In the genomic region with DNA sequence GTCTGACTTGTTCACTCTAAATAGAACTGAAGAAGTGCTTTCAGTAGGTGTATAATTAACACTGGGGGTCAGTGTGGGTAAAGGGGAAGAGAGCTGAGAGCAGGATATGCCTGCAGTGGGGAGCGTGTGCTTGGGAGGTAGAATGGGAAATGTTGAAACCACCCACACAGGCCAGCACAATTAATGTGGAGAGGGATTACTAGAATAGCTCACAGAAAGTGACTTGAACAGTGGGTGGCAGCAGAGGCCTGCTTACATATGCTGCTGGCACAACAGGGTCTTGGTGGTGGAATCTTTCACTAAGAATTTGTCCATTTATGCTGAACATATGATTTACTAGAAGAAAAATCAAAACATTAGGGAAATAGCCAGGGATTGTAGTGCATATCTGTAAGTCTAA, we compare ENCODE assay signal across 8 mouse cellular contexts. TPM values are rescaled to one million over a fixed set of nuclear protein-coding genes. Genes with fewer than 3 reads are reported as not detected.
A peak's percentile ranks its signal among the peaks of the same experiment; 100 is the strongest.
DNase-seq lines count a peak whose midpoint lies in the region; ATAC-seq and TF ChIP-seq lines count a peak whose summit lies in the region.

No protein-coding gene starts in this region.

- peak overlapping the region; percentile 94; the same call in 1 of the 2 replicates for H3K4me3 ChIP-seq in E14TG2a.4 (replicated peaks; ENCODE audit: low read length)
- H3K4me3 ChIP-seq in embryonic facial prominence, embryonic 15.5 days (replicated peaks) = peak overlapping the region; percentile 94
- H3K4me3 ChIP-seq in lung, embryonic 16.5 days (ENCODE audit: low read length) = peak overlapping the region; percentile 98

- H3K9me3 ChIP-seq in E14TG2a.4 (ENCODE audit: low read length) = no peaks in the 10 kb centered on the region
- no peaks in the 10 kb centered on the region for H3K9me3 ChIP-seq in embryonic facial prominence, embryonic 15.5 days (replicated peaks)
- H3K9me3 ChIP-seq in lung, embryonic 16.5 days (ENCODE audit: control insufficient read depth, low read length) = no peaks in the 10 kb centered on the region

- no peak for TF ChIP-seq CTCF in E14TG2a.4 (conservative IDR thresholded peaks at IDR 0.05; ENCODE audit: low read length)

- peak overlapping the region; percentile 72 for H3K4me2 ChIP-seq in embryonic facial prominence, embryonic 15.5 days (replicated peaks)
- peak overlapping the region; percentile 87 for H3K4me2 ChIP-seq in lung, embryonic 16.5 days (ENCODE audit: low read depth, low read length)

- H3K4me1 ChIP-seq in E14TG2a.4 (replicated peaks; ENCODE audit: low read depth, low read length) = peaks cover 66% of the 10 kb centered on the region
- H3K4me1 ChIP-seq in embryonic facial prominence, embryonic 15.5 days = peaks cover 59% of the 10 kb centered on the region
- H3K4me1 ChIP-seq in lung, embryonic 16.5 days (replicated peaks; ENCODE audit: control insufficient read depth, insufficient read depth, low read length) = peaks cover 36% of the 10 kb centered on the region

- 3% methylated on average over 1 of the region's 1 CpGs for WGBS in embryonic facial prominence, embryonic 15.5 days
- WGBS in lung, embryonic 16.5 days = 4% methylated on average over 1 of the region's 1 CpGs

- no peak for ATAC-seq in embryonic facial prominence, embryonic 15.5 days (ENCODE audit: insufficient number of reproducible peaks, low FRiP score, low TSS enrichment, low read depth)
- no peak for ATAC-seq in lung, embryonic 16.5 days (ENCODE audit: low read depth)

- no peak overlapping the region for H3K9ac ChIP-seq in embryonic facial prominence, embryonic 15.5 days
- H3K9ac ChIP-seq in lung, embryonic 16.5 days (ENCODE audit: low read length) = peak overlapping the region; percentile 29

- intact Hi-C loops in heart, postnatal 14 days (cut with DNase I) = no loop called here

- peak overlapping the region; percentile 18; the same call in 1 of the 2 replicates for H3K27ac ChIP-seq in embryonic facial prominence, embryonic 15.5 days (replicated peaks)
- no peak overlapping the region for H3K27ac ChIP-seq in lung, embryonic 16.5 days (ENCODE audit: low read length)

- H3K36me3 ChIP-seq in E14TG2a.4 (ENCODE audit: insufficient read depth, low read length) = peaks cover 73% of the 10 kb centered on the region
- H3K36me3 ChIP-seq in embryonic facial prominence, embryonic 15.5 days = peaks cover 30% of the 10 kb centered on the region
- H3K36me3 ChIP-seq in lung, embryonic 16.5 days (ENCODE audit: control insufficient read depth, insufficient read depth, low read length) = peaks cover 16% of the 10 kb centered on the region

- peak; percentile 46 for DNase-seq in T-cell, adult 2 months (ENCODE audit: low spot score)
- DNase-seq in heart, postnatal 14 days = peak; percentile 44 to 62
- DNase-seq in layer of hippocampus, adult 8-10 months (ENCODE audit: low spot score in 2 of 2) = peak; percentile 48 to 52
- DNase-seq in right cerebral cortex, postnatal 10 days (ENCODE audit: low spot score in 2 of 2) = peak; percentile 75 to 83
- DNase-seq in urinary bladder, postnatal 10 days (ENCODE audit: low spot score) = no peak

- no peaks in the 10 kb centered on the region for H3K27me3 ChIP-seq in E14TG2a.4 (ENCODE audit: insufficient read depth, low read length)
- H3K27me3 ChIP-seq in embryonic facial prominence, embryonic 15.5 days = no peaks in the 10 kb centered on the region
- no peaks in the 10 kb centered on the region for H3K27me3 ChIP-seq in lung, embryonic 16.5 days (ENCODE audit: control insufficient read depth, insufficient read depth, low read depth, low read length)

RNA-seq across cellular contexts. Expression of gene Fut11, which starts 2.2 kb away (rescaled TPM):
- polyA plus RNA-seq in embryonic facial prominence, embryonic 15.5 days (2015; fragmentation: Nextera tagmentation; extraction: Ambion mirVana) = 32.3 and 34.2 TPM in 2 replicates
- total RNA-seq in heart, postnatal 14 days (2021) = 10 to 100 TPM in 1 of 2 experiments, 1 to 10 TPM in 1; 8.9 to 10.1 TPM
- 10 to 100 TPM; 14.6 to 15.8 (median 15.0) TPM for total RNA-seq in layer of hippocampus, adult 8-10 months (2022)
- 29.4 and 30.7 TPM in 2 replicates for polyA plus RNA-seq in lung, embryonic 16.5 days (2015; fragmentation: Nextera tagmentation; extraction: Ambion mirVana)

RNA-seq across cellular contexts. Expression of gene Chchd1, which starts 5.8 kb away (rescaled TPM):
- polyA plus RNA-seq in embryonic facial prominence, embryonic 15.5 days (2015; fragmentation: Nextera tagmentation; extraction: Ambion mirVana) = 166 and 171 TPM in 2 replicates
- 100 to 1,000 TPM in 1 of 2 experiments, 10 to 100 TPM in 1; 87.4 to 104 TPM for total RNA-seq in heart, postnatal 14 days (2021)
- total RNA-seq in layer of hippocampus, adult 8-10 months (2022) = 10 to 100 TPM; 47.7 to 53.5 (median 51.3) TPM
- polyA plus RNA-seq in lung, embryonic 16.5 days (2015; fragmentation: Nextera tagmentation; extraction: Ambion mirVana) = 191 and 192 TPM in 2 replicates

RNA-seq across cellular contexts. Expression of gene Zswim8, which starts 10.4 kb away (rescaled TPM):
- polyA plus RNA-seq in embryonic facial prominence, embryonic 15.5 days (2015; fragmentation: Nextera tagmentation; extraction: Ambion mirVana) = 38.6 and 40.1 TPM in 2 replicates
- 10 to 100 TPM; 56.1 to 63.3 TPM for total RNA-seq in heart, postnatal 14 days (2021)
- 100 to 1,000 TPM; 170 to 210 (median 191) TPM for total RNA-seq in layer of hippocampus, adult 8-10 months (2022)
- 29.3 and 30.4 TPM in 2 replicates for polyA plus RNA-seq in lung, embryonic 16.5 days (2015; fragmentation: Nextera tagmentation; extraction: Ambion mirVana)

RNA-seq across cellular contexts. Expression of gene Sec24c, which starts 22.9 kb away (rescaled TPM):
- 86.8 and 92.5 TPM in 2 replicates for polyA plus RNA-seq in embryonic facial prominence, embryonic 15.5 days (2015; fragmentation: Nextera tagmentation; extraction: Ambion mirVana)
- 100 to 1,000 TPM in 1 of 2 experiments, 10 to 100 TPM in 1; 98.8 to 101 TPM for total RNA-seq in heart, postnatal 14 days (2021)
- total RNA-seq in layer of hippocampus, adult 8-10 months (2022) = 100 to 1,000 TPM; 107 to 130 (median 112) TPM
- 93.3 and 95.6 TPM in 2 replicates for polyA plus RNA-seq in lung, embryonic 16.5 days (2015; fragmentation: Nextera tagmentation; extraction: Ambion mirVana)

RNA-seq across cellular contexts. Expression of gene Synpo2l, which starts 28.8 kb away (rescaled TPM):
- 30.1 and 37.7 TPM in 2 replicates for polyA plus RNA-seq in embryonic facial prominence, embryonic 15.5 days (2015; fragmentation: Nextera tagmentation; extraction: Ambion mirVana)
- 100 to 1,000 TPM in 1 of 2 experiments, 10 to 100 TPM in 1; 94.3 to 117 TPM for total RNA-seq in heart, postnatal 14 days (2021)
- under 1 TPM; 0.19 to 0.54 (median 0.27) TPM for total RNA-seq in layer of hippocampus, adult 8-10 months (2022)
- 4.2 and 6.2 TPM in 2 replicates for polyA plus RNA-seq in lung, embryonic 16.5 days (2015; fragmentation: Nextera tagmentation; extraction: Ambion mirVana)
